Mouse (Mus musculus) common myeloid progenitor, adult 5-6 weeks (primary cell): ENCODE measurements around the gene Dusp8. TPM values are rescaled to one million over a fixed set of nuclear protein-coding genes. Genes with fewer than 3 reads are reported as not detected.

Experiments used
- ATAC-seq: replicated peaks from 2 replicates; pipeline ENCODE4 v1.8.0; 2016; ENCODE audit warnings: low read depth, mild to moderate bottlenecking, moderate TSS enrichment, inconsistent platforms; ENCODE audit not compliant: poor library complexity, severe bottlenecking
- total RNA-seq: library from RNA; stranded (forward); fragments of 200-1000, 187-1606 nt; gene quantifications from 2 replicates; pipeline ENCODE4 v1.2.3, GENCODE M21; 2017

Dusp8 gene
- total RNA-seq, 1 experiment from 2014 or later = under 0.01 TPM

DNA sequence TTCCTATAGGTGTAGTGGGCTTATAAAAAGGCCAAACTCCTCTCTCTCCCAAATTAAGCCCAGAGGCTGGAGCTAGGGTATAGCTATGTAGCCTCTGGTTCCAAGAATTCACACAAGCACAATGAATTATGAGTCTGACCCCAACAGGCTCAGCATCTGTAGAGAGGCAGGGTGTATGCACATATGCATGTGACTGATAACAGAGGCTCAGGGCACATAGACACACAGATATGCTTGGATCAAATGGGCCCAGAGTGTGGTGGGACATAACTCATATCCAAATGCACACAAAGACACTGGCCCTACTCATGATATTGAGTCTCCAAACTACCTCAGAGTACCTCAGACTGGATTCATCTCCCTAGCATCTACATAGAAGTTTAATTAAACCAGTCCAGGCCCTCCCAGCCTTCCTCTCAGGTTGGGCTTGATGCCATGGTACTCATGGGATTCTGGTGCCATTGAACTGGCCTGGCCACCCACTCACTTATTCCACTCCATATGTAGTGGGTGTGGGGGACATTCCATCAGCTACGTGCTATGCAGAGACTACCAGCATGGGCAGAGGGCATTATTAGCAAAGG lies 8.5 kb downstream of the Dusp8 start:
- peak; percentile 52 for ATAC-seq

DNA sequence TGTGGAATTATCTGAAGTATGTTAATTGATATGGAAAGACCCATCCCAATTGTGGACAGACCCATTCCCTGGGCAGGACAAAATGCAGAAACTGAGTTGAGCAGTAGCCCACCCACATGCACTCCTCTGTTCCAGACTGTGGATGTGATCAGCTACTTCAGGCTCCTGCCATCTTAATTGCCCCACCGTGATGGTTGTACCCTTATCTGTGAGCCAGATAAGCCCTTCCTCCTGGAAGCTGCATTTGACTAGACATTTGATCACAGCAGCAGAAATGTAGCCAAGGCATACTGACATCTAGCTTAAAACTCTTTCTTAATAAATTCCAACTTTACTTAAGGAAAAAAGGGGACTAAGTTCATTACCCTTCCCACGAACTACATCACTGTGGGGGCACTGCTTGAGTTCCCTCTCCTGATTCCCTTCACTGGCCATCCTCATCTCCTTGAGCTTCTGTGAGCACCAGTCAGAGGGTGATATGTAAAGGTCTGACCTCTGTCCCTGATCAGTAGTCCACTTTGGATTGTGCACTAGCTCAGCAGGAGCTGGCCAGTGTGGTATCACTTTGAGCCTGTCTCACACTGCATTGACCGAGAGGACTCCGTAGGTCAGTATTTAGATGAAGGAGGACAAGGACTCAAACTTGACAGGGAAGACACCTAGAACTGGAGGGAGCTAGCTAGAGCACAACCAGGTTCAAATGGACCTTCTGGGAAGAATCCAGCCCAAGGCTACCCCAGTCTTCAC lies 9.3 kb downstream of the Dusp8 start:
- no peak for ATAC-seq

DNA sequence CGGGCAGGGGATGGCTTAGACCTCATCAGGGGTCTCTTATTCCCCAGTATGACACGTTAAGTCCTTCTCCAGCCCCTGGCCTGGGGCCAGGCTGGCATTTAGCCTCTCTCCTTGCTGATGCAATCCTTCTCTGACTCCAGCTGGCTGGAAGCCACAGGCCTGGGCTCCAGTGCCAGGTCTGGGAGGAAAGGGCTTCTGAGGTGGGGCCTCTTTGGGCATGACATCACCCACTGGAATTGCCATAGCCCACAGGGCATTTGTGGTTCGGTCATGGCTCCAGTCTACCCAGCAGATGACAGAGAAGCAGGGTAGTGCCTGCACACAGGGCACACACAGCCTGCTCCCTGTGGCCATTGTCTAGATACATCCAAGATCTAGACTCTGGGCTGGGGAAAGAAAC lies 10.8 kb downstream of the Dusp8 start:
- no peak for ATAC-seq

- ATAC-seq = 0 out of 2 replicates have a peak, but pooled peaks have one; percentile 12
Measured at GRCm38 (mm10) chr7:142084395-142084794, 11.2 kb downstream of the Dusp8 start.

DNA sequence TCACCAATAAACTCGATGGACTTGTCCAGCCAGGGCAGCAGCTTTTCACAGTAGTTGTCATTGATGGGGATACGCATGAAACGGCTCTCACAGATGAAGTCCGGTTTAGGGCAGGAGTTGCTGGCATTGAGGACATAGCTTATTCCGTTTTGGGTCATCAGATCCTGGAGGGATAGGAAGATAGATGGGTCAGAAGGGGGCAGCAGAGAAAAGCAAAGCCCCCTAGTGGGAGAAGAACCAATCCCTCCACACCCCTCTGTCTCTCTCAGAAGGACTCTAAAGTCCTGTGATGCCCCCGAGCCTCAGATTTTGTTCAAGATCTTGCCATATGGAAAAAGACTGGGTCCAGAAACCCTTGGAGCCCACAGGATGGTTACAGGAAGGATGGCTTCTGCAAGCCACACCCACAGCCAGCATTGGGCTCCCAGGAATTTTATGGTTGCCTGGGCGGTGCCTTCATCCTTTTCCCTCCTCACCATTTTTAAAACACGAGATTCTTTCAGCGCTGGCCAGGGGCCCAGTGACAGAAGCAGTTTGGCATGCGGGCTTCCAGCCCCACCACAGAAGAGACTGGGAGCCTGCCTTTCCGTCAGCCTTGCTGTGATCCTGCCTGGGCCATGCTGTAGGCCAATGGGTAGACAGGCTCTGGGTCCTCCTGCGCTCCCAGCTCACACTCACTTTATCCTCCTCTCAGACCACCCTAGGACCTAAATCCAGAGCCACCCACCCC lies 11.9 kb downstream of the Dusp8 start:
- no peak for ATAC-seq

DNA sequence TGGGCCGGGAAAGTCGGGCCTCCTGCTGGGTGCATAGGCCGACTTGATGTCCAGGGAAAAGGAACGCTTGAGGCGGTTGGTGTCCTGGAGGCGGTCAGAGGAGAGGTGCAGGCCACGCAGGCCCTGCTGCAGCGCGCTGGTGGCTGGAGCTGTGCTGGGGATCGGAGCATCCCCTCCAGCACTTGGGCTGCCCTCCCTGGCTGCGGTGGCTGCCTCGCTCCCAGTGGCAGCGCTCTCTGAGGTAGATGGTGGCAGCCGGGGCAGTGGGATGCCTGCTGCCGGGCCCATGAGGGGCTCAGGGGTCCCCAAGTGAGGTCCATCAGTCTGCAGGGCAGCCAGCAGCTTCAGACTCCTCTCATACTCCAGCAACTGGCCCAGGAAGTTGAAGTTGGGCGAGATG lies 13.0 kb downstream of the Dusp8 start:
- ATAC-seq = no peak

GRCm38 (mm10) chr7:142082179-142082578 lies 13.5 kb downstream of the Dusp8 start:
- no peak for ATAC-seq

DNA sequence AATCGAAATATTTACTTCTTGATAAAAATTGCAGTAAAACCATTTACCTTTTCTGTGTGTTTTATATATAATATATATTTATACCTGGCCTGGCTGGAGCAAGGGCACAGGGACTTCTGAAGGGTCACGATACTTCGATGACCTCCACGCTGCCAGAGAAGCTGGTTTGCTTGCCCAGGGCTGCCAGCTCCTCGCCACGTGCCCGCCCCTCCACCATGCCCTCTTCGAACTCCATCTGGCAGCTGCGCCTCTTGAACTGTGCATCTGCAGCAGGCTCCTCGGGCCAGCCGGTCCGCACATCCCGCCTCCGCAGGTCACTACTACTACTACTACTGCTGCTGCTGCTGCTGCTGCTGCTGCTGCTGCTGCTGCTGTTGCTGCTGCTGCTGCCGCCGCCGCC lies 13.9 kb downstream of the Dusp8 start:
- no peak for ATAC-seq

GRCm38 (mm10) chr7:142080876-142081275 lies 14.8 kb downstream of the Dusp8 start:
- ATAC-seq = no peak

- no peak for ATAC-seq
Measured at GRCm38 (mm10) chr7:142079365-142079764, 16.3 kb downstream of the Dusp8 start.

DNA sequence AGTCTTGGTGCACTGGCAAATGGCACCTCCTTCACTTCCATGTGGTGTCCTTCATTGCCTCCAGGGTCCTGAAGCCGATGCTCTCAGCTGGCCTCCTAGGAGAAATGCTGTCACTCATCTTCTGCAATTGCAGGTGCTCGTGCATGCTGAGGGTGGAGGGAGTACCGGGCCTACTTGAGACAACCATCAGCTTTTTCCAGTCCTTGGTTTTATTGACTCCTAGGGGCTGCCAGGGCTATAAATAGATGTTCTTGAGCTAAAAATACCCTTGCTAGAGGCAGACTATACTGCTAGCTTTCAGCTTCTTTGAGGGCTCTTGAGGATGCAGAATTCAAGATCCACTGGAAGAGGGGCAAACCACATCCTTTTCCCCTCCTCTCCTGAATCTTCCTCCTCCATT lies 18.5 kb downstream of the Dusp8 start:
- no peak for ATAC-seq

- no peak for ATAC-seq
Measured at GRCm38 (mm10) chr7:142074146-142074886, 21.3 kb downstream of the Dusp8 start.

DNA sequence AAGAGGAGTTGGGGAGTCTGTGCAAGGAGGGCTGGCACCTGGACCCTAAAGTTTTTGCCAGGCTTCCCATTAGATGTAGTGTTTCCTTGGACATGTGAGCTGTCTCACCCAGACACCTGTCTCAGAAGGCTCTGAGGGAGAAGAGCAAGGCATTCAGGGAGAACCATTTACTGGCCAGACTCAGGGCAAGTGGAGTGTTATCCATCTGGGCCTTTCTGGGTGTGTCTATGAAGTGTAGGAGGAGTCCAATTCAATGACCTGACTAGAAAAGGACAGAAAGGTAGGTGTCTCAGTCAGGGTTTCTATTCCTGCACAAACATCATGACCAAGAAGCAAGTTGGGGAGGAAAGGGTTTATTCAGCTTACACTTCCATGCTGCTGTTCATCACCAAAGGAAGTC lies 23.9 kb downstream of the Dusp8 start:
- ATAC-seq = no peak

DNA sequence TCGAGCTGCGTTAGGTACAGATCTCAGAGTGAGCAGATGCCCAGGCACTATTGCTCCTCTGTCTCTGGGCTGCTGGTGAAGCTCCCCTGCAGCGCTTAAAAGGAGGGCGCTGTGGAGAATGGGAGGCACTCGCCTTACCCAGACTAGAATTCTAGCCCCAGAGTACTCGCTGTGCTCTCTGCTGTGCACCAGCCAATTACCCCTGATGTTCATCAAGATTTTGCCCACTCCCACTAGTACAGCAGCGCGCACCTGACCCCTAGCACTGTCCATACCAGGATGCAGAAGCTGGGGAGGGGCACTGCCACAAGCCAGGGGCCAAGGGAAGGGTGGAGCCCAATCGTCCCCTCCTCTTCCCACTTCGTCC lies 24.4 kb downstream of the Dusp8 start:
- ATAC-seq = peak; percentile 39; the same call in 1 of the 2 replicates

DNA sequence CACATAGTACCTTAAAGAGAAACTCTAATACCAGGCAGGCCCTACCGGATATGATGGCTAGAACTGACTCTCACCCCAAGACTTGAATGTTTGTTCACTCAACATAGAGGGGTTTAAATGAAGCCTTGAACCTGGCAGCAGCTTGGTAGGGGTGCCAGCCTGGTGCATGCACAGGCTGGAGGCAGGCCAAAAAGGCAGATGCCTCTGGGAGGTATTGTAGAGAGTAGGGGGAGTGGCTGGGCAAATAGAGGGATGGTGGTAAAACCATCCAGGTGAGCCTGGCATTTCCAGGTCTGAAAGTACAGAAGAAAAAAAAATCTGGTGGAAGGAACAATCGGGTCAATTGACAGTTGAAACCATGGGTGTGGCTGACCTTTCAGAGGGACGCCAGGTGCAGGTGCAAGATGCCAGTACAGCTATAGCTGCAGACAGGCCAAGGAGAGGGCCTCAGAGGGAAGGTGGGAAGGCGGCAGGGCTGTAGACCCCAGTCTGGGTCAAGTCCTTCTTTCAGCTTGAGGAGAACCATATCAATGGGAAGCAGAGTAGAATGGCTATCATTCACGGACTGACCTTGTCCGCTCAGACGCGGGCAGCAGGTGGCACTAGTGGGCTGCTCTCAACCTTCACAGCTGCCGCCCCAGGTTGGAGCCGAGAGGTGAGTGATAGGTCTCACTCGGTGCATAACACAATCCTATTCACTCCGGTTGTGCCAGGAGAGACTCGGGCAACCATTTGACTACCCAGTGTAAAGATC lies 25.0 kb downstream of the Dusp8 start:
- ATAC-seq = peak; percentile 88

DNA sequence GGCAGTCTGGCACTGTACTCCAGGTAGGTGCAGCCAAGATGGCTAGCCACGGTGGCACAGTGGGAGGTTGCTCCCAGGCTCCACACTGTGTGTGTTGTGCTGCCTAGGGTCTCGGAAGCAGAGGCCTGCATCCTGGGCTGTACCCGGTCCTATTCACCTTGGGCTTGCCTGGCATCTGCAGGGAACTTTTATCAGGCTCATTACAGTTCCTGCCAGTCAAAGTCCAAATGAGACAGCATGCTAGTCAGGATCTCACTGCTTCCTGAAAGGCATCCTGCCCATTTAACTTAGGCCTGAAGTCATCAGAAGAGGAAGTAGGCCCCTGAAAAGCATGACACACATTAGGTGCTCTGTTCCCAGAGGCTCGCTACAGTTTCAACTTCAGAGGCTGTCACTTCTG lies 27.2 kb downstream of the Dusp8 start:
- peak; percentile 75 for ATAC-seq

DNA sequence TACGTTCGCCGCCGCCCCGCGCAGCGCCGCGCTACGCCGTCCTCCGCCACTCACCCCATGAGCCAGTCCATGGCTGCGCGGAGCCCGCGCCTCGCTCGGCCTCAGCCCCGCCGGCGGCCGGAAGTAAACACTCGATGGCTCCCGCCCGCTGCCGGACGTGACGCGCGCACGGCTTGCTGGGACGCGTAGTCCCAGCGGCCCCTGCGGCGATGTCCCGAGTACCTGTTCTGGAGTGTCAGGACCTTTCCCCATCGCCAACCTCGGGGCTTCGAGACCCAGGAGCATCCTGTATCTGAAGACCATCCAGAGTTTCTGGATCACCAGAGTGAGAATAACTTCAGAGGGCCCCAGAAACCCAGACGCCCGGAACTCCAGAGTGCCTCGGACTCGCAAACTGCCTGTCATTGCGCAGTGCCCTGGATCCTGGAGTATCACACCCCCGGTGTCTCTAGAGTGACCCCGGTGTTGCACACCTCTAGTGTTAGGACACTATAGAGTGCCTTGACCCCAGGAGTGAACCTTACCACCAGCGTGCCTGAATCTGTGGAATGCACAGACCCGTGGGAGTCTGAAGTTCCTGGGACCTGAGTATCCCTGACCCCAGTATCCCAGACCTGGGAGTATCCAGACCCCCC lies 34.6 kb downstream of the Dusp8 start, which contains the start of gene Mob2:
Mob2 (minus strand) TSS at position 135 of the 635 bp plus-strand sequence.
- ATAC-seq = peak; percentile 82

DNA sequence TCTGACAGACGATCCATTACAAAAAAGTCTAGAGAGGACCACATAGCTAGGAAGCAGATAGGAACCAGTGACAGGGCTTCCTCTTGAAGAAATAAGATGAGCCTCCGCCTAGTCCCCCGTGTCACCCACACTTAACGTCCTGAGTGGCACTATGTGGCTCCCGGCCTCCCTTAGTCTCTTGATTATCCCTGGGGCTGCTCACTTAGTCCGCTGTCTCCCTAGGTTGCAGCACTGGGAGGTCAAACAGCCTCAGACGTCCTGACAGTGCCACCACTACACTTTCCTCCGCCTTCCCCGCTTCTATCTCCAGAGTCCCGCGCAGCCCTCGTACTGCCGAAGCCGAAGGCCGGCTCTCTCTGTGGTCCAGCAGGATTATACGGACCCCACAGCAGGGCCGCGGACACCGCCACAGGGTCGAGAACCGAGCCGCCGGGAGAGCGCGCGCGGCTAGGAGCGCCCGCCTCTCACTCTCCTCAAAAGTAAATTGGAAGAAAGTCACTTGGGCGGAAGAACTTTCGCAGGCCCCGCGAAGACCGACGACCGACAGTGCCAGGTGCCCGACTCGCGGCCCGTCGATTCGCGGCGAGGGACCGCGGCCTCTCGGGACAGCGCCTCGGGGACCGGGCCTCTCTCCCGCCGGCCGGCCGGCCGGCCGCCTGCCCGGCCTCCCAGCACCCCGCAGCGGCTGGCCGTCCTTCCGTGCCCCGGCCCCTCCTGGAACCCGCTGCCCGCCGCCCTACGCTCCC lies 35.3 kb downstream of the Dusp8 start:
- ATAC-seq = no peak

GRCm38 (mm10) chr7:142059024-142059423 lies 36.6 kb downstream of the Dusp8 start:
- ATAC-seq = no peak
